Mouse (Mus musculus): ENCODE results near the gene Cmpk1. TPM values are rescaled to one million over a fixed set of nuclear protein-coding genes. Genes with fewer than 3 reads are reported as not detected.
A peak's percentile ranks its signal among the peaks of the same experiment; 100 is the strongest.

Cmpk1 gene
- polyA plus RNA-seq, 1 experiment from 2014 or later, result 217 TPM

- Histone ChIP-seq H3K4me2 (ENCODE audit: low read length) (no peak overlapping the region), H3K27me3 (ENCODE audit: control insufficient read depth, insufficient read depth, low read length) (peaks cover 82% of the 10 kb centered on the region), H3K4me3 (replicated peaks; ENCODE audit: low read depth, low read length) (no peak overlapping the region), H3K27ac (replicated peaks; ENCODE audit: low read depth, low read length) (no peak overlapping the region), H3K36me3 (ENCODE audit: control insufficient read depth, insufficient read depth, low read length) (no peaks in the 10 kb centered on the region), H3K9me3 (ENCODE audit: control insufficient read depth, low read length) (no peaks in the 10 kb centered on the region), H3K9ac (replicated peaks; ENCODE audit: low read length) (no peak overlapping the region), H3K4me1 (ENCODE audit: control insufficient read depth, insufficient read depth, low read length) (no peaks in the 10 kb centered on the region)
- WGBS, result 44% methylated on average over 2 of the region's 2 CpGs
- peak; percentile 72 for DNase-seq
- no peak for ATAC-seq (ENCODE audit: low FRiP score, low TSS enrichment)
These were observed 70.0 kb downstream of the Cmpk1 start for GRCm38 (mm10) chr4:114917091-114917490.

GRCm38 (mm10) chr4:114916056-114916455 is 71.0 kb downstream of the Cmpk1 start:
- no peak overlapping the region for H3K4me2 ChIP-seq (ENCODE audit: low read length)
- peaks cover 80% of the 10 kb centered on the region for H3K27me3 ChIP-seq (ENCODE audit: control insufficient read depth, insufficient read depth, low read length)
- ATAC-seq (ENCODE audit: low FRiP score, low TSS enrichment) (no peak), DNase-seq (no peak)
- H3K4me1 ChIP-seq (ENCODE audit: control insufficient read depth, insufficient read depth, low read length), result no peaks in the 10 kb centered on the region
- no peaks in the 10 kb centered on the region for H3K36me3 ChIP-seq (ENCODE audit: control insufficient read depth, insufficient read depth, low read length)
- no peak overlapping the region for H3K9ac ChIP-seq (replicated peaks; ENCODE audit: low read length)
- no peaks in the 10 kb centered on the region for H3K9me3 ChIP-seq (ENCODE audit: control insufficient read depth, low read length)
- 32% methylated on average over 4 of the region's 4 CpGs for WGBS
- no peak overlapping the region for H3K4me3 ChIP-seq (replicated peaks; ENCODE audit: low read depth, low read length)
- no peak overlapping the region for H3K27ac ChIP-seq (replicated peaks; ENCODE audit: low read depth, low read length)

GRCm38 (mm10) chr4:114913594-114913962 is 73.5 kb downstream of the Cmpk1 start:
- Histone ChIP-seq H3K9me3 (ENCODE audit: control insufficient read depth, low read length) (no peaks in the 10 kb centered on the region), H3K36me3 (ENCODE audit: control insufficient read depth, insufficient read depth, low read length) (no peaks in the 10 kb centered on the region), H3K4me3 (replicated peaks; ENCODE audit: low read depth, low read length) (no peak overlapping the region), H3K27me3 (ENCODE audit: control insufficient read depth, insufficient read depth, low read length) (peaks cover 90% of the 10 kb centered on the region), H3K9ac (replicated peaks; ENCODE audit: low read length) (no peak overlapping the region), H3K4me2 (ENCODE audit: low read length) (no peak overlapping the region), H3K27ac (replicated peaks; ENCODE audit: low read depth, low read length) (no peak overlapping the region), H3K4me1 (ENCODE audit: control insufficient read depth, insufficient read depth, low read length) (no peaks in the 10 kb centered on the region)
- DNase-seq, result peak; percentile 81
- no peak for ATAC-seq (ENCODE audit: low FRiP score, low TSS enrichment)
- WGBS, result under 1% methylated on average over 13 of the region's 13 CpGs

- Histone ChIP-seq H3K27ac (replicated peaks; ENCODE audit: low read depth, low read length) (no peak overlapping the region), H3K4me3 (replicated peaks; ENCODE audit: low read depth, low read length) (no peak overlapping the region), H3K4me2 (ENCODE audit: low read length) (no peak overlapping the region), H3K27me3 (ENCODE audit: control insufficient read depth, insufficient read depth, low read length) (peaks cover 95% of the 10 kb centered on the region), H3K9ac (replicated peaks; ENCODE audit: low read length) (no peak overlapping the region), H3K4me1 (ENCODE audit: control insufficient read depth, insufficient read depth, low read length) (no peaks in the 10 kb centered on the region), H3K36me3 (ENCODE audit: control insufficient read depth, insufficient read depth, low read length) (no peaks in the 10 kb centered on the region), H3K9me3 (ENCODE audit: control insufficient read depth, low read length) (no peaks in the 10 kb centered on the region)
- 2% methylated on average over 35 of the region's 35 CpGs for WGBS
- no peak for ATAC-seq (ENCODE audit: low FRiP score, low TSS enrichment)
- DNase-seq, result no peak
These were observed 74.1 kb downstream of the Cmpk1 start for GRCm38 (mm10) chr4:114912705-114913593.

- no peaks in the 10 kb centered on the region for H3K9me3 ChIP-seq (ENCODE audit: control insufficient read depth, low read length)
- 3% methylated on average over 20 of the region's 20 CpGs for WGBS
These were observed 77.2 kb downstream of the Cmpk1 start for GRCm38 (mm10) chr4:114909602-114910484.

More at GRCm38 (mm10) chr4:114909602-114910484, 77.2 kb downstream of the Cmpk1 start:
- Histone ChIP-seq H3K9ac (replicated peaks; ENCODE audit: low read length) (no peak overlapping the region), H3K4me1 (ENCODE audit: control insufficient read depth, insufficient read depth, low read length) (0 out of 2 replicates have a peak, but pooled peaks cover 3% of the 10 kb centered on the region), H3K4me2 (ENCODE audit: low read length) (peak overlapping the region; percentile 64), H3K27ac (replicated peaks; ENCODE audit: low read depth, low read length) (no peak overlapping the region), H3K27me3 (ENCODE audit: control insufficient read depth, insufficient read depth, low read length) (peaks cover 98% of the 10 kb centered on the region), H3K36me3 (ENCODE audit: control insufficient read depth, insufficient read depth, low read length) (no peaks in the 10 kb centered on the region), H3K4me3 (replicated peaks; ENCODE audit: low read depth, low read length) (peak overlapping the region; percentile 38)
- no peak for ATAC-seq (ENCODE audit: low FRiP score, low TSS enrichment)
- no peak for DNase-seq

Other genes starting within 250 kb of the Cmpk1 start
- gene Gm12830, start 165.5 kb downstream of the Cmpk1 start, polyA plus RNA-seq (2014; fragmentation: Nextera tagmentation; extraction: Ambion mirVana), result not detected in 2 replicates
- gene Foxd2, start 78.4 kb downstream of the Cmpk1 start, polyA plus RNA-seq (2014; fragmentation: Nextera tagmentation; extraction: Ambion mirVana), result 0.11 and 0.54 TPM in 2 replicates
- gene Foxe3, start 61.2 kb downstream of the Cmpk1 start, polyA plus RNA-seq (2014; fragmentation: Nextera tagmentation; extraction: Ambion mirVana), result not detected in 2 replicates
- 1.7 and 4.8 TPM in 2 replicates for gene Stil, start 12.9 kb upstream of the Cmpk1 start, polyA plus RNA-seq (2014; fragmentation: Nextera tagmentation; extraction: Ambion mirVana)
- 23.1 and 23.8 TPM in 2 replicates for gene Tal1, start 69.2 kb upstream of the Cmpk1 start, polyA plus RNA-seq (2014; fragmentation: Nextera tagmentation; extraction: Ambion mirVana)
- 2.0 and 4.5 TPM in 2 replicates for gene Pdzk1ip1, start 101.5 kb upstream of the Cmpk1 start, polyA plus RNA-seq (2014; fragmentation: Nextera tagmentation; extraction: Ambion mirVana)
- 7.0 and 10.8 TPM in 2 replicates for gene Cyp4x1, start 147.0 kb upstream of the Cmpk1 start, polyA plus RNA-seq (2014; fragmentation: Nextera tagmentation; extraction: Ambion mirVana)